Mouse (Mus musculus) hindbrain, embryonic 11.5 days (tissue): ENCODE results near the gene Mtg2. TPM values are rescaled to one million over a fixed set of nuclear protein-coding genes. Genes with fewer than 3 reads are reported as not detected.
A peak's percentile ranks its signal among the peaks of the same experiment; 100 is the strongest.

ENCODE experiments used
- ATAC-seq: fragments of 200-750 bp; cut with Nextera tagmentation; 2 replicates; pipeline ENCODE4 v1.8.0; 2017; ENCODE audit warnings: mild to moderate bottlenecking, moderate TSS enrichment, moderate library complexity; ENCODE audit not compliant: low FRiP score
- DNase-seq: peaks from one replicate; pipeline ENCODE4 v3.0.0-alpha.2; 2015; ENCODE audit warnings: low spot score
- H3K27ac ChIP-seq: fragments of 300-500 bp; sonication (generic); 2 replicates; pipeline ENCODE4 v1.5.1; 2014; ENCODE audit warnings: mild to moderate bottlenecking, low read depth, low read length
- H3K27me3 ChIP-seq: fragments of 300-500 bp; sonication (generic); 2 replicates; pipeline ENCODE4 v1.6.1; 2014; ENCODE audit warnings: mild to moderate bottlenecking, low read length, moderate library complexity, mixed read lengths; ENCODE audit not compliant: control insufficient read depth, insufficient read depth
- H3K36me3 ChIP-seq: fragments of 300-500 bp; sonication (generic); 2 replicates; pipeline ENCODE4 v1.6.1; 2014; ENCODE audit warnings: mild to moderate bottlenecking, low read length, moderate library complexity, mixed read lengths; ENCODE audit not compliant: control insufficient read depth, insufficient read depth
- H3K4me1 ChIP-seq: fragments of 300-500 bp; sonication (generic); replicated peaks from 2 replicates; pipeline ENCODE4 v1.6.1; 2014; ENCODE audit warnings: low read length, mixed read lengths; ENCODE audit not compliant: control insufficient read depth, insufficient read depth
- H3K4me2 ChIP-seq: fragments of 300-500 bp; sonication (generic); replicated peaks from 2 replicates; pipeline ENCODE4 v1.6.1; 2014; ENCODE audit warnings: mild to moderate bottlenecking, low read depth, low read length
- H3K4me3 ChIP-seq: fragments of 300-500 bp; sonication (generic); 2 replicates; pipeline ENCODE4 v1.5.1; 2014; ENCODE audit warnings: low read depth, low read length
- H3K9ac ChIP-seq: fragments of 300-500 bp; sonication (generic); 2 replicates; pipeline ENCODE4 v1.6.1; 2014; ENCODE audit warnings: low read depth, low read length
- H3K9me3 ChIP-seq: fragments of 300-500 bp; sonication (generic); 2 replicates; pipeline ENCODE4 v1.6.1; 2016; ENCODE audit warnings: low read length; ENCODE audit not compliant: control insufficient read depth
- WGBS: fragments of 180-500 bp; shearing (Covaris S2); extraction: QIAGEN DNeasy Blood & Tissue Kit; methylation state at CpG from one replicate; pipeline ENCODE4 v1.1.7; 2014; 5-methylcytosine and 5-hydroxymethylcytosine counted together
- polyA plus RNA-seq: library from polyadenylated mRNA; unstranded; fragments of >200 nt; fragmentation: Nextera tagmentation; extraction: Ambion mirVana; gene quantifications from 2 replicates; pipeline ENCODE4 v1.2.1, GENCODE M21; 2014

Gene Mtg2
- polyA plus RNA-seq, 1 experiment from 2014 or later = 31.5 TPM

- peak within 1 kb of the TSS; percentile 95 for H3K4me2 ChIP-seq
- under 1% methylated on average over 43 of the region's 55 CpGs for WGBS
- no peaks in the 10 kb centered on the region for H3K36me3 ChIP-seq
- H3K27me3 ChIP-seq = no peaks in the 10 kb centered on the region
- peak within 1 kb of the TSS; percentile 95 for H3K27ac ChIP-seq
- DNase-seq (peak; percentile 98), ATAC-seq (peak; percentile 97)
- H3K9me3 ChIP-seq = no peaks in the 10 kb centered on the region
- peak within 1 kb of the TSS; percentile 81 for H3K9ac ChIP-seq
- peak within 1 kb of the TSS; percentile 86 for H3K4me3 ChIP-seq
- H3K4me1 ChIP-seq = peaks cover 21% of the 10 kb centered on the region
These were observed 48.5 kb downstream of the Mtg2 start, which contains the start of gene Osbpl2 for GRCm38 (mm10) chr2:180118661-180119438. Gene Osbpl2 (plus strand): TSS chr2:180119306.

- peak overlapping the region; percentile 95 for H3K4me2 ChIP-seq
- H3K36me3 ChIP-seq = no peaks in the 10 kb centered on the region
- peak overlapping the region; percentile 81 for H3K9ac ChIP-seq
- H3K4me3 ChIP-seq = peak overlapping the region; percentile 86
- no peak for DNase-seq
- H3K4me1 ChIP-seq = peaks cover 21% of the 10 kb centered on the region
- H3K9me3 ChIP-seq = no peaks in the 10 kb centered on the region
- no peaks in the 10 kb centered on the region for H3K27me3 ChIP-seq
- H3K27ac ChIP-seq = peak overlapping the region; percentile 72
- ATAC-seq = peak; percentile 25
- whole genome bisulfite sequencing = 2% methylated on average over 67 of the region's 68 CpGs
These were observed 49.3 kb downstream of the Mtg2 start for GRCm38 (mm10) chr2:180119439-180120291.

GRCm38 (mm10) chr2:180120292-180120761 is 49.9 kb downstream of the Mtg2 start:
- no peaks in the 10 kb centered on the region for H3K9me3 ChIP-seq
- no peak overlapping the region for H3K27ac ChIP-seq
- no peaks in the 10 kb centered on the region for H3K36me3 ChIP-seq
- H3K9ac ChIP-seq = no peak overlapping the region; the same call in 1 of the 2 replicates
- peak overlapping the region; percentile 95 for H3K4me2 ChIP-seq
- peaks cover 21% of the 10 kb centered on the region for H3K4me1 ChIP-seq
- DNase-seq (no peak), ATAC-seq (no peak)
- H3K4me3 ChIP-seq = peak overlapping the region; percentile 86
- WGBS = 75% methylated on average over 5 of the region's 5 CpGs
- H3K27me3 ChIP-seq = no peaks in the 10 kb centered on the region

- H3K27me3 ChIP-seq = no peaks in the 10 kb centered on the region
- no peak overlapping the region for H3K4me3 ChIP-seq
- H3K27ac ChIP-seq = no peak overlapping the region
- no peak for DNase-seq
- H3K4me2 ChIP-seq = no peak overlapping the region
- no peaks in the 10 kb centered on the region for H3K9me3 ChIP-seq
- ATAC-seq = no peak
- no peaks in the 10 kb centered on the region for H3K36me3 ChIP-seq
- 80% methylated on average over 2 of the region's 2 CpGs for WGBS
- no peak overlapping the region for H3K9ac ChIP-seq
- H3K4me1 ChIP-seq = peaks cover 8% of the 10 kb centered on the region
These were observed 53.8 kb downstream of the Mtg2 start for GRCm38 (mm10) chr2:180124192-180124591.

GRCm38 (mm10) chr2:180126195-180126594 is 55.8 kb downstream of the Mtg2 start:
- 30% methylated on average over 4 of the region's 4 CpGs for WGBS
- DNase-seq = no peak
- H3K36me3 ChIP-seq = no peaks in the 10 kb centered on the region
- H3K4me2 ChIP-seq = no peak overlapping the region
- H3K27me3 ChIP-seq = no peaks in the 10 kb centered on the region
- no peak overlapping the region for H3K9ac ChIP-seq
- H3K4me3 ChIP-seq = no peak overlapping the region
- no peak overlapping the region for H3K27ac ChIP-seq
- no peaks in the 10 kb centered on the region for H3K9me3 ChIP-seq
- no peak for ATAC-seq
- peaks cover 4% of the 10 kb centered on the region for H3K4me1 ChIP-seq

GRCm38 (mm10) chr2:180127675-180128074 is 57.3 kb downstream of the Mtg2 start:
- H3K4me1 ChIP-seq = peaks cover 4% of the 10 kb centered on the region
- 58% methylated on average over 1 of the region's 1 CpGs for WGBS

GRCm38 (mm10) chr2:180133231-180133630 is 62.8 kb downstream of the Mtg2 start:
- no peaks in the 10 kb centered on the region for H3K36me3 ChIP-seq
- DNase-seq (no peak), ATAC-seq (no peak)
- H3K27ac ChIP-seq = no peak overlapping the region
- no peaks in the 10 kb centered on the region for H3K4me1 ChIP-seq
- H3K4me2 ChIP-seq = no peak overlapping the region
- H3K4me3 ChIP-seq = no peak overlapping the region
- H3K9me3 ChIP-seq = no peaks in the 10 kb centered on the region
- WGBS = 94% methylated on average over 4 of the region's 4 CpGs
- no peak overlapping the region for H3K9ac ChIP-seq
- no peaks in the 10 kb centered on the region for H3K27me3 ChIP-seq

More at GRCm38 (mm10) chr2:180127675-180128074, 57.3 kb downstream of the Mtg2 start:
- DNase-seq = no peak
- ATAC-seq = no peak
- Histone ChIP-seq H3K9me3 (no peaks in the 10 kb centered on the region), H3K4me2 (no peak overlapping the region), H3K4me3 (no peak overlapping the region), H3K27ac (no peak overlapping the region), H3K27me3 (no peaks in the 10 kb centered on the region), H3K9ac (no peak overlapping the region), H3K36me3 (no peaks in the 10 kb centered on the region)

- Histone ChIP-seq H3K27me3 (no peaks in the 10 kb centered on the region), H3K36me3 (no peaks in the 10 kb centered on the region), H3K9ac (no peak overlapping the region), H3K4me2 (no peak overlapping the region), H3K4me1 (no peaks in the 10 kb centered on the region), H3K27ac (no peak overlapping the region), H3K4me3 (no peak overlapping the region), H3K9me3 (no peaks in the 10 kb centered on the region)
- ATAC-seq (no peak), DNase-seq (no peak)
- 83% methylated on average over 3 of the region's 3 CpGs for WGBS
These were observed 63.5 kb downstream of the Mtg2 start for GRCm38 (mm10) chr2:180133911-180134310.
